Mouse (Mus musculus): ENCODE data around the gene Sox10. TPM values are rescaled to one million over a fixed set of nuclear protein-coding genes. Genes with fewer than 3 reads are reported as not detected.

Sox10 gene
- polyA plus RNA-seq, 1 experiment = 11.8 TPM

DNA sequence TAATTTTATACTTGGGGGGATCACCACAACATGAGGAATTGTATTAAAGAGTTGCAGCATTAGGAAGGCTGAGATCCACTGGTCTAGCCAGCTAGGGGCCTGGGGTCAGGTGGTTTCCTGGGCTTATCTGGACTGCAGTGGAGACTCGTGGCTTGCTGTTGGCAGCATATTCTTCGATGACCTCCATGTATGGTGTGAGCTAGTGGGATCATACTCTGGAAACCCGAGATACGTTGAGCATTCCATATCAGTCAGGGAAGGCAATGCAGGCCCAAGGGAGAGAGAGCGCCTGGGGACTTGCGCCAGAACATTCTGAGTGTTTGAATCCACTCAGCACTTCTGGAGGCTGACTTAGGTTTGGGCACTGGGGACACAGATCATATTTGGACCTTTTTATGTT, 41.3 kb downstream of the Sox10 start:
- no peak for DNase-seq (ENCODE audit: low spot score)

DNA sequence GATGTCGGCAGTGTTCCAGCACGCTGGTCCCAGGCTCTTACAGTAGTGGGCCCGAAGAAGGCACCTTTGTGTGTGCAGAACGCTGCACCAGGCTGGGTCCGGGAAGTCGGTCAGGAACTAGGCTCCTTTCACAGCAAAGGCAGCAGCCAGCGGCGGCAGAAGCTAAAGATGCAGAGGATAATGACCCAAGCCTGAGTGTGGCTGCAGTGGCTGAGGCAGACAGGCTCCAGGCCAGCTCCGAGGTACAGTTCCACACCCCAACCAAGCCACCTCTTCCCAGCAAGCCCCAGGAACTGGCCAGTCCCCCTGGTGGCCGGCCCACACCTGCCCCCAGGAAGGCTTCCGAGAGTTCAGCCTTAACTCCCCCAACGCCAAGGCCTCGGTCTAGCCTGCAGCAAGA, 42.5 kb downstream of the Sox10 start:
- DNase-seq (ENCODE audit: low spot score) = peak; percentile 21

DNA sequence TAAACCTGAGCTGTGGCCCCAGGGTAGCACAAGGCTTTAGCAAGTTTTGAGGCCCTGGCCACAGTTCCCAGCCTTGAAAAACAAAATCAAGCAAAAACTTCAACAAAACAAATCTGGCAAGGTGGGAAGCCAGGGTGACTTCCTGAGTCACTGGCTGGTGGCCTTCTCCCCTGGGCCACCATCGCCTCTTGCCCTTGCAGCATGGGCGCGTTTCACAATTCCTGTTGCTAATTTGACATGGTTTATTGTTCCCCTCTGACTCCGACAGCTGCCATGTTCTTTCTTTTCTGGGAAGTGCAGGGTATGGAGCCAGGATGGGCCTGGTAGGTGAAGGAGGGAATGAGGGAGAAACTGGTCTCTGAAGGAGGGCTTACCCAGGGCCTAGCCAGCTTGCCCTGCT, 42.9 kb downstream of the Sox10 start:
- DNase-seq (ENCODE audit: low spot score) = no peak

DNA sequence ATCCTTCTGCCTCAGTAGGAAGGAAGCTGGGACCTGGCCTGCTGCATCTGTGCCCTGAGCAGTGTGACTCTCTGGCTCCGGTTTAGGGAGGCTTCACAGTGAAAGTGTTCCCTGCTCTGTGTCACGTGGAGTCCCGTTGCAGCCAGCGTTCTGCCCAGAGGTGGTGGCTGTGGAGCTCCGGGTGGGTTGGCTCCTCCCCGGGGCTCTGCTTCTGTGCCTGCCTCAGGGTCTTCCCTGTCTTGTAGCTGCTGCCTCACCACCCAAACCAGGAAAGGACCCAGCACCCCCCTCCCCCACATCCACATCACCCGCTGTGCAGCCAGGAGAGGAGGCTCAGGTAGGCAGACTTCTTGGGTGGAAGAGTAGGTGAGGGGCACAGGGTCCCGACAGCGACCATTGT, 45.5 kb downstream of the Sox10 start:
- DNase-seq (ENCODE audit: low spot score) = no peak

DNA sequence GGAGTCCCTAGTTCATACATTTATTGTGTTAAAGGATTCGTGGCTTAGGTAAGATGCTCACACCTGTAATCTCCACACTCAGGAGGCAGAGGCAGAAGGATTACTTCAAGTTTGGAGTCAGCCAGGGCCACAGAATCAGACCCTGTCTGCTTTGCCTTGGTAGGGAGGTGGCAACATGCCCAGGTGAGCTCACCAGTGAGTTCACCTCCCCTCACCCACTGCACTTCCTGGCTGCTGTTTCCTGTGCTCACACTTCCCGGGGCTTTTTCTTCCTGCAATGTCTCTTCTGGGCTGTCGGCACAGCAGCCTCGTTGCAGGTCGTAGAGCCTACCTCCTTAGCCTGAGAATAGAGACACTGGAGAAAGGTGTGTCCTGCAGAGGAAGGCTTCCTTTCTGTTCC, 49.8 kb downstream of the Sox10 start:
- no peak for DNase-seq (ENCODE audit: low spot score)

DNA sequence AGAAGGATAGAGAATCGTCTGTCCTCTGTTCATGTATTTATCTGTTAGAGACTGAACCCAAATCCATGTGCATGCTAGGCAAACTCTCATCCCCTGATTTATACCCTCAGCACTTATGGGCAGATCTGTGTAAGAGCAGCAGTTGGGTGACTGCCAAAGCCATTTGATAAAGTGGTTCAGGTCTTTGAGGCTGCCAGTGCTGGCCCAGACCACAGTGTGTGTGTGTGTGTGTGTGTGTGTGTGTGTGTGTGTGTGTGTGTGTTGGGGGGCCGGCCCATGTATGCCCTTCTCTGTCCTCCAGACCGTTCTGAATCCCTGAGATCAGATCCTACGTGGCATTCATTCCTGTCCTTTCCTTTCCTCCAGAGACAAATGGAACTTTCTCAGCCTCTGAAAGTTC, 53.3 kb downstream of the Sox10 start:
- DNase-seq (ENCODE audit: low spot score) = no peak

DNA sequence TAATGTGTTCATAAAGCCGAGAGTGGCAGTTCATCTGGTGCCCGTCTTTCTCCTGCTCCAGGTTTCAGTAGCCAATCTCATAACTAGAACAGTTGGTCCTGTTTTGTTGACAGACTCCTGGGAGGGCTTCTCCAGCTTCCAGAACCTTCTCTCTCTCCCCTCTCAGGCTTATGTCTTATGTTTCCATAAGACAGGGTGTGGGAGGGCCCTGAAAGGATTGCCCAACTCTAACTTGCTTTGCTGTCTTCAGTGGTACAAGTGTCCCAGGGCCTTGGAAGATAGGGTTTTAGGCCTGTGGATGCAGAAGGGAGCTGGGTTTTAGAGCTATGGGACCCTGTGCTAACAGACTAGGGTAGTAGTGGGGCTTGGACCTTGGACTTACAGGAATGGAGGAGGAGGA, 54.5 kb downstream of the Sox10 start:
- no peak for DNase-seq (ENCODE audit: low spot score)

DNA sequence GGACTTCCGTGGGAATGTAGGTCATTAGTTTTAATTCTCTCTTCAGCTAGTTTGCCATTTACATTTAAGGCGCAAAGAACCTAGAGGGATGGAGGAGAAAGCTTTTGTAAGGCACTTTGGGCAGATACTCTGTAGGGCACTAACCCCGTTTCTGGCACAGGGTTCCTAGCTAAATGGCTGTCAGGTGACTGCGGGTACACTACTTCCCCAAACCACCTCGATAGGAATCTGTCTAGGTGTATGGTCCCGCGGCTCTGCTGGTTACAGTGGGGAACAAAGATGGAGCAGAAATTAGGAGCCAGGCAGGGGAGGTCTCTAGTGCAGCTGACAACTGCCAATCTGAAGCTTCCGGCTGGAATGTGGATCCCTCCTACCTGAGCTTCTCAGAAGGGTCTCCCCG, 55.0 kb downstream of the Sox10 start:
- DNase-seq (ENCODE audit: low spot score) = no peak

DNA sequence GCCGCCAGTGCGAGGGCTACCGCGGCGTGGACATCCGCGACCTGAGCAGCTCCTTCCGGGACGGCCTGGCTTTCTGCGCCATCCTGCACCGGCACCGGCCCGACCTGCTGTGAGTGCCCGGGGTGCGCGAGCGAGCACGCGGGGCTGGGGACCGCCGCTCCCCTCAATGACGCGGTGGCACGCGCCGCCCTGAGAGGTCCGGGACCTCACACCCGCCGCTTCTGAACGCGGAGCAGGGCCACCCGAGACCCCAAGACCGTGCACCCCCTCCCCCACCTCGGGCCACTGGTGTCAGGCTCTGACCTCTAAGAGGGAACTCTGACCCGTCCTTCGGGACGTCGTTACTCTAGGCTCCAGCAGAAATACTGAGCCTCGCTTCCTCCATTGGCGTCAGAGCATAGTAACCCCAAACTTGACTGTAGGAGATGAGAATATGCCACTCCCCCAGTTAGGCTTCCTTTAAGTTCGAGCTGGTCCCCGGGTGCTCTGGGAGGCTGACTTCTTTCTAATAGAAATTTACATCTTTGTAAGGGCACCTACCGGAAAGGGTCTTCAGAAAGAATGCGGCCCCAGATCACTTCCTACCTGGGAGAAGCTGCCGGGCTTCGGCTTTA, 55.6 kb downstream of the Sox10 start:
- no peak for DNase-seq (ENCODE audit: low spot score)

DNA sequence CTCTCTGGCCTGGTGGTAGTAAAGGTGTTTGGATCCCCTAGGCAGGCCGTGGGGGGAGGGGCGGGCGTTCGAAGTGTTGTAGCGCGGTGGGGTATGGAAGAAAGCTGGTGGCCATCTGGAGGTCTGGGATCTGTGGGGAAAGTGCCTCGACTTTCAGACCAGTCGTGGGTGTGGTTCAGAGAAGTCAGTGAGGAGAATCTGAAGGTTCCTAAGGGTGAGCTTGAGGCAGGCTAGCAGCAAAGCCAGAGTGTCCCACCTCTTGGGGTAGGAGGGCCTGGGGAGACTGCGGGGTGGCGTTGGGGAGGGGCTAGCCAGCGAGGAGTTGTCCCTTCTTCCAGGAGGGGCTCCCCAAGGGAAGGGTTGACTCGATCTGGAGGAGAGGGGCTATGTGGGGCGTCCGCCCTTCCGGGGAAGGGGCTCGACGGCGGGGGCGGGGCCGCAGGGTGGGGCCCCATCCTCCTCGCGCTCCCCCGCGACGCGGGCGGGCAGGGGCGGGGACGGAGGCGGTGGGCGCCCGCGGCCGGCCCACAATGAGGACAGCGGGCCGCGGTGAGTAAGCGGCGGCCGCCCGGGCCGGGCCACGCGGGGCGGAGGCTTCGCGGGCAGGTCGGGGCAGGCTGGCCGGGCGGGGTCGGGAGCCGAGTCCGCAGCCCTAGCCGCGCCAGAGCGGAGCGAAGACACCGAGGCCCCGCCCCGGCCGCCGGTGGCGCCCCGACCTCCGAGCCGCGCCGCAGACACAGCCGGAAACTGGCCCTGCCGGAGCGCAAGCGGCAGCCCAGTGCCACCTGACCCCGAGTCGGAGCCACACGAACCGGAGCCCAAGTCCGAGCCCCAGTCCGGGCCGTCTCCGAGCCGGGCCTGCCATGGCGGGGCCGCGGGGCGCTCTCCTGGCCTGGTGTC, 56.4 kb downstream of the Sox10 start, which contains the start of gene Micall1:
Micall1 (plus strand) TSS at position 478 of the 900 bp plus-strand sequence.
- DNase-seq (ENCODE audit: low spot score) = peak; percentile 90

DNA sequence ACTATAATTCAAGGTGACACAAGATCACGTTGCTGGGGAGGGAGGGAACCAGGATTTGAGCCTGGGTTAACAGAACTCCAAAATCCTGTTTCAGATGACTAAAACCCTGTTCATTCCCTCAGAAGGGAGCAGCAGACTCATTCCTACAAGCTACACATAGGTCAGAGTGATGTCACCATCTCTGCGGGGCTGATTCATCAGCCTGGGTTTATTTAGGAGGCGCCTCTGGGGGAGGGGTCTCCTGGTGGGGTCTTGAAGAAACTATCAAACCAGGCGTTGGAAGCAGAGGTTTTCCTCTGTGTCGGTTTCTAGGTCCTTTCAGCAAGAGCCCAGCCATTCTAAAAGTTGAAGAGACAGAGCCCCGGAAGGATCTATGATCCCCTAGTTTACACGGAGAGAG, 57.1 kb downstream of the Sox10 start:
- no peak for DNase-seq (ENCODE audit: low spot score)

DNA sequence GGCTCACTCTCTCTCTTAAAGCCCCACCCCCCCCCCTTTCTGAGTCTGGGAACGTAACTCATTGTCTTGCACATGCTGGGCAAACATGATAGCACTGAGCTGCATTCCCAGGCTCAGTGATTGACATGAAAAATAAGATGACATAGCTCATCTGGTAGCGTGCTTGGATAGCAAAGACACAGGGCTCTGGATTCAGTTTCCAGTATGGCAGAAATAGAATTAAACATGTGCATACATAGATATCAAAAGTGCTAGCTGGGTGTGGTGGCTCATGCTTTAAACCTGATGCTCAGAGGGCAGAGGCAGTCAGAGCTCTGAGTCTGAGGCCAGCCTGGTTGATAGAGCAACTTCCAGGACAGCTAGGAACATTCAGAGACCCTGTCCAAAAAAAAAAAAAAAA, 59.2 kb downstream of the Sox10 start:
- no peak for DNase-seq (ENCODE audit: low spot score)

Other genes starting within 250 kb of the Sox10 start
- gene Lgals1, start 238.5 kb downstream of the Sox10 start, polyA plus RNA-seq (2012; rRNA removed) = 979 and 1,151 TPM in 2 replicates
- 26.5 and 30.7 TPM in 2 replicates for gene Nol12, start 230.3 kb downstream of the Sox10 start, polyA plus RNA-seq (2012; rRNA removed)
- gene Triobp, start 217.5 kb downstream of the Sox10 start, polyA plus RNA-seq (2012; rRNA removed) = 47.1 and 57.9 TPM in 2 replicates
- 103 and 117 TPM in 2 replicates for gene H1f0, start 136.8 kb downstream of the Sox10 start, polyA plus RNA-seq (2012; rRNA removed)
- 0.14 and 0.19 TPM in 2 replicates for gene Galr3, start 123.4 kb downstream of the Sox10 start, polyA plus RNA-seq (2012; rRNA removed)
- 24.5 and 26.0 TPM in 2 replicates for gene Ankrd54, start 102.3 kb downstream of the Sox10 start, polyA plus RNA-seq (2012; rRNA removed)
- 125 and 145 TPM in 2 replicates for gene Eif3l, start 90.1 kb downstream of the Sox10 start, polyA plus RNA-seq (2012; rRNA removed)
- gene Micall1, start 56.3 kb downstream of the Sox10 start, polyA plus RNA-seq (2012; rRNA removed) = 63.5 and 79.4 TPM in 2 replicates
- gene Polr2f, start 24.2 kb downstream of the Sox10 start, polyA plus RNA-seq (2012; rRNA removed) = 145 and 194 TPM in 2 replicates
- 3.7 and 4.0 TPM in 2 replicates for gene 1700088E04Rik, start 24.0 kb downstream of the Sox10 start, polyA plus RNA-seq (2012; rRNA removed)
- 33.3 and 41.7 TPM in 2 replicates for gene Pick1, start 63.9 kb upstream of the Sox10 start, polyA plus RNA-seq (2012; rRNA removed)
- 0.96 and 1.1 TPM in 2 replicates for gene Gm49486, start 64.2 kb upstream of the Sox10 start, polyA plus RNA-seq (2012; rRNA removed)
- 0.04 and 0.21 TPM in 2 replicates for gene Slc16a8, start 89.5 kb upstream of the Sox10 start, polyA plus RNA-seq (2012; rRNA removed)
- 4.5 and 4.8 TPM in 2 replicates for gene Baiap2l2, start 120.3 kb upstream of the Sox10 start, polyA plus RNA-seq (2012; rRNA removed)
- gene Pla2g6, start 163.2 kb upstream of the Sox10 start, polyA plus RNA-seq (2012; rRNA removed) = 20.5 and 20.6 TPM in 2 replicates
- 11.0 and 13.0 TPM in 2 replicates for gene Maff, start 181.4 kb upstream of the Sox10 start, polyA plus RNA-seq (2012; rRNA removed)
- gene Tmem184b, start 238.3 kb upstream of the Sox10 start, polyA plus RNA-seq (2012; rRNA removed) = 51.5 and 68.3 TPM in 2 replicates